In genomic region chr14:101830116-101830515, GRCm38 (mm10) we compare ENCODE assay signal across 11 mouse cellular contexts.
DNase-seq lines count a peak whose midpoint lies in the region; ATAC-seq lines count a peak whose summit lies in the region.
"Had no signal": no experiment of that assay in that cellular context is flagged by ENCODE, and none has a peak within 500 bp of the region (broad histone marks: within the 10 kb centered on the region; RNA-seq: fewer than 3 reads in every experiment).

No protein-coding gene starts in this region.

- DNase-seq in heart, adult 18-20 months: peak; percentile 56 to 65
- DNase-seq in heart, postnatal 25 days (ENCODE audit: low spot score): no peak
- peak; percentile 28 for DNase-seq in 416B (ENCODE audit: low read depth)
- peak; percentile 62 for DNase-seq in kidney, postnatal 14 days
- no peak for DNase-seq in retina, embryonic 14.5 days (ENCODE audit: low spot score)
- no peak for DNase-seq in Muller cell, postnatal 12 days (ENCODE audit: inconsistent ontology term)

- H3K4me1 ChIP-seq in heart, embryonic 12.5 days (replicated peaks): peaks cover 17% of the 10 kb centered on the region
- no peaks in the 10 kb centered on the region for H3K4me1 ChIP-seq in intestine, embryonic 15.5 days (replicated peaks)

- intact Hi-C loops in heart, postnatal 25 days (cut with DNase I): loop anchor here (10.0 kb wide), 1 partner anchor 45 kb away; no protein-coding TSS in a partner anchor

- H3K36me3 ChIP-seq in heart, embryonic 12.5 days: no peaks in the 10 kb centered on the region
- no peaks in the 10 kb centered on the region for H3K36me3 ChIP-seq in intestine, embryonic 15.5 days
- H3K36me3 ChIP-seq: hindbrain, embryonic 10.5 days; stomach, embryonic 15.5 days had no signal

- no peaks in the 10 kb centered on the region for H3K27me3 ChIP-seq in heart, embryonic 12.5 days (replicated peaks)
- H3K27me3 ChIP-seq in intestine, embryonic 15.5 days (replicated peaks): no peaks in the 10 kb centered on the region
- H3K27me3 ChIP-seq: stomach, embryonic 15.5 days had no signal

- H3K4me2 ChIP-seq in heart, embryonic 12.5 days: 0 out of 2 replicates have a peak overlapping the region, but pooled peaks have one; percentile 1
- H3K4me2 ChIP-seq in intestine, embryonic 15.5 days (replicated peaks): no peak overlapping the region
- H3K4me2 ChIP-seq: stomach, embryonic 15.5 days had no signal

- H3K27ac ChIP-seq in heart, embryonic 12.5 days (ENCODE audit: poor library complexity, severe bottlenecking): no peak overlapping the region
- H3K27ac ChIP-seq in intestine, embryonic 15.5 days: no peak overlapping the region
- H3K27ac ChIP-seq: hindbrain, embryonic 10.5 days; stomach, embryonic 15.5 days had no signal

- no peak overlapping the region for H3K4me3 ChIP-seq in heart, embryonic 12.5 days
- H3K4me3 ChIP-seq in intestine, embryonic 15.5 days (replicated peaks): no peak overlapping the region
- H3K4me3 ChIP-seq: erythroblast, embryonic 14.5 days; hindbrain, embryonic 10.5 days; stomach, embryonic 15.5 days had no signal

- no peak overlapping the region for H3K9ac ChIP-seq in heart, embryonic 12.5 days
- no peak overlapping the region for H3K9ac ChIP-seq in intestine, embryonic 15.5 days
- H3K9ac ChIP-seq: stomach, embryonic 15.5 days had no signal

- 57% methylated on average over 6 of the region's 6 CpGs for WGBS in heart, embryonic 12.5 days
- WGBS in intestine, embryonic 15.5 days: 52% methylated on average over 6 of the region's 6 CpGs

- no peaks in the 10 kb centered on the region for H3K9me3 ChIP-seq in heart, embryonic 12.5 days (replicated peaks)
- no peaks in the 10 kb centered on the region for H3K9me3 ChIP-seq in intestine, embryonic 15.5 days
- H3K9me3 ChIP-seq: hindbrain, embryonic 10.5 days; stomach, embryonic 15.5 days had no signal

- ATAC-seq in heart, embryonic 12.5 days (ENCODE audit: insufficient number of reproducible peaks, low FRiP score): no peak
- ATAC-seq in intestine, embryonic 15.5 days: no peak

Comparison
In these comparisons a context has a peak if more than half of its experiments do, and no peak if none do; other contexts are left out.
1. DNase-seq: peak in heart, adult 18-20 months (2 of 2), 416B (single experiment) and kidney, postnatal 14 days (single experiment); none in heart, postnatal 25 days (single experiment), retina, embryonic 14.5 days (single experiment) and Muller cell, postnatal 12 days (single experiment).